Mouse (Mus musculus): Measurements from ENCODE around the gene Gnmt.
"Not testable (repeated sequence)": the region's sequence is repeated elsewhere in the genome, so short reads cannot be mapped to it uniquely, and the experiment has no call there.

The Gnmt gene

GRCm38 (mm10) chr17:46728904-46729318, at the start of gene Gnmt:
Gnmt (minus strand) TSS chr17:46729168.
- DNase-seq (ENCODE audit: low spot score) = no peak

- no peak for DNase-seq (ENCODE audit: low spot score)
Observed at GRCm38 (mm10) chr17:46776087-46776486, 47.1 kb upstream of the Gnmt start.

- DNase-seq (ENCODE audit: low spot score) = no peak
Observed at GRCm38 (mm10) chr17:46775070-46775469, 46.1 kb upstream of the Gnmt start.

- DNase-seq (ENCODE audit: low spot score) = no peak
Observed at GRCm38 (mm10) chr17:46774131-46774472, 45.1 kb upstream of the Gnmt start.

- peak; percentile 64 for DNase-seq (ENCODE audit: low spot score)
Observed at GRCm38 (mm10) chr17:46773278-46774130, 44.5 kb upstream of the Gnmt start.

- DNase-seq (ENCODE audit: low spot score) = peak; percentile 96
Observed at GRCm38 (mm10) chr17:46772404-46773277, 43.7 kb upstream of the Gnmt start, which contains the start of gene 2310039H08Rik. 2310039H08Rik (plus strand) TSS chr17:46772635.

GRCm38 (mm10) chr17:46772038-46772403, 43.1 kb upstream of the Gnmt start:
- DNase-seq (ENCODE audit: low spot score) = no peak

GRCm38 (mm10) chr17:46771616-46772015, 42.6 kb upstream of the Gnmt start:
- DNase-seq (ENCODE audit: low spot score) = no peak

GRCm38 (mm10) chr17:46771025-46771424, 42.1 kb upstream of the Gnmt start:
- DNase-seq (ENCODE audit: low spot score) = no peak

- no peak for DNase-seq (ENCODE audit: low spot score)
Observed at GRCm38 (mm10) chr17:46770546-46770945, 41.6 kb upstream of the Gnmt start.

- no peak for DNase-seq (ENCODE audit: low spot score)
Observed at GRCm38 (mm10) chr17:46767868-46768267, 38.9 kb upstream of the Gnmt start.

- DNase-seq (ENCODE audit: low spot score) = not testable (repeated sequence)
Observed at GRCm38 (mm10) chr17:46764916-46765315, 35.9 kb upstream of the Gnmt start.

- no peak for DNase-seq (ENCODE audit: low spot score)
Observed at GRCm38 (mm10) chr17:46763544-46763943, 34.6 kb upstream of the Gnmt start, which contains the start of gene Ptcra. Ptcra (minus strand) TSS chr17:46763712.

GRCm38 (mm10) chr17:46758753-46759152, 29.8 kb upstream of the Gnmt start:
- DNase-seq (ENCODE audit: low spot score) = no peak

GRCm38 (mm10) chr17:46751794-46752556, 23.0 kb upstream of the Gnmt start, which contains the start of gene Cnpy3:
Cnpy3 (minus strand) TSS chr17:46752214.
- peak; percentile 99 for DNase-seq (ENCODE audit: low spot score)

- no peak for DNase-seq (ENCODE audit: low spot score)
Observed at GRCm38 (mm10) chr17:46751056-46751793, 22.3 kb upstream of the Gnmt start.

- no peak for DNase-seq (ENCODE audit: low spot score)
Observed at GRCm38 (mm10) chr17:46750580-46750979, 21.6 kb upstream of the Gnmt start.

GRCm38 (mm10) chr17:46749282-46749681, 20.3 kb upstream of the Gnmt start:
- DNase-seq (ENCODE audit: low spot score) = no peak

GRCm38 (mm10) chr17:46747806-46748205, 18.8 kb upstream of the Gnmt start:
- DNase-seq (ENCODE audit: low spot score) = no peak

GRCm38 (mm10) chr17:46747234-46747633, 18.3 kb upstream of the Gnmt start:
- no peak for DNase-seq (ENCODE audit: low spot score)

- DNase-seq (ENCODE audit: low spot score) = no peak
Observed at GRCm38 (mm10) chr17:46745506-46745905, 16.5 kb upstream of the Gnmt start.

All from embryo, embryonic 10 days (tissue).